Mouse (Mus musculus) neutrophil, adult 83 days (primary cell): ENCODE results near the gene Rasl11b. TPM values are rescaled to one million over a fixed set of nuclear protein-coding genes. Genes with fewer than 3 reads are reported as not detected.

Experiments used
- total RNA-seq, 2 experiments: library from RNA; stranded (reverse); gene quantifications; one replicate each; pipeline ENCODE4 v1.2.4; 2023

Gene Rasl11b
- total RNA-seq = 10 to 100 TPM; 13.8 to 18.9 TPM

DNA sequence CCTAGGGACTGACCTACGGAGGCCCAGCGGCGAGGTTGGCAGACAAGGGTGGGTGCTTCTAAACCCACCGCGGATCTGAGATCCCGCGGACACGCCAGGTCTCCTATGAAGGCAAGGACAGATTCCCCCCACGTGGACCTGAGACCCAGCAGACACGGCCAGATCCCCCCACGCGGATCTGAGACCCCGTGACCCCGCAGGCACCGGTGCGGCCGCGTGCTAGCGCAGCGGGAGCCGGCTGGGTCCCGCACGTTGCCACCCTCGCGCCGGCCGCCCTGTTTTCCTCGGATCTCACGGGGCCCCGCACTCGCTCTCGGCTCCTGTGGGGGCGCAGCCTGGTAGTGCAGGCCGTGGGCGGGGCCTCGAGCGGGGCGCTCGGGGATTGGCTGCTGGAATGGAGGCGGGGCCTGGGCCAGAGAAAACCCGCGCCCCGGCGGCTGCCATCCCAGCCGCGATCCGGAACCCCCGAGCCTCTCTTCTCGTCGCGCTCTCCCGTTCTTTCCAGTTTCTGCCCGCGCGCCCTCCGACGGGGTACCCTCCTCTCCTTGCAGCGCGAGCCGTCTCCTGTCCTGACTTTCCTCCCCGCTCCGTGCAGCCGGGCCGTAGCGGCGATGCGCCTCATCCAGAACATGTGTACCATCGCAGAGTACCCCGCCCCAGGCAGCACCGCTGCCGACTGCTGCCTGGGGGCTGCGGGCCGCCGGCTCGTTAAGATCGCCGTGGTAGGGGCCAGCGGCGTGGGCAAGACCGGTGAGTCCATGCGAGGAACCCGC is at the start of gene Rasl11b:
TSS of gene Rasl11b (plus strand) at position 446 of the 773 bp plus-strand sequence.

Other genes with a start within 250 kb of the Rasl11b start
- gene Usp46, start 126.9 kb upstream of the Rasl11b start, total RNA-seq = 10 to 100 TPM; 34.0 to 35.9 TPM